Mouse (Mus musculus): Measurements from ENCODE around the gene Zdhhc11. TPM values are rescaled to one million over a fixed set of nuclear protein-coding genes. Genes with fewer than 3 reads are reported as not detected.
"Not testable (repeated sequence)": the region's sequence is repeated elsewhere in the genome, so short reads cannot be mapped to it uniquely, and the experiment has no call there.

The Zdhhc11 gene
- polyA plus RNA-seq, 1 experiment: not detected

- Histone ChIP-seq H3K4me1 (ENCODE audit: control insufficient read depth, insufficient read depth, low read length) (peaks cover 6% of the 10 kb centered on the region; the same call in 1 of the 2 replicates), H3K27ac (ENCODE audit: insufficient read depth, low read depth, low read length) (no peak overlapping the region), H3K4me3 (ENCODE audit: insufficient read depth, low read length) (no peak overlapping the region)
- no peak for TF ChIP-seq CTCF (IDR thresholded peaks at IDR 0.05; ENCODE audit: low read depth, low read length)
- TF ChIP-seq POLR2A (IDR thresholded peaks at IDR 0.05; ENCODE audit: borderline replicate concordance, low read depth, low read length): no peak
Observed at GRCm38 (mm10) chr13:74000961-74001360, 37.3 kb downstream of the Zdhhc11 start.

- Histone ChIP-seq H3K4me1 (ENCODE audit: control insufficient read depth, insufficient read depth, low read length) (peaks cover 6% of the 10 kb centered on the region; the same call in 1 of the 2 replicates), H3K27ac (ENCODE audit: insufficient read depth, low read depth, low read length) (no peak overlapping the region), H3K4me3 (ENCODE audit: insufficient read depth, low read length) (no peak overlapping the region)
- TF ChIP-seq CTCF (IDR thresholded peaks at IDR 0.05; ENCODE audit: low read depth, low read length) (no peak), POLR2A (IDR thresholded peaks at IDR 0.05; ENCODE audit: borderline replicate concordance, low read depth, low read length) (no peak)
Observed at GRCm38 (mm10) chr13:74001492-74001891, 37.8 kb downstream of the Zdhhc11 start.

- H3K27ac ChIP-seq (ENCODE audit: insufficient read depth, low read depth, low read length); H3K4me1 ChIP-seq (ENCODE audit: control insufficient read depth, insufficient read depth, low read length): not testable (repeated sequence)
Observed at GRCm38 (mm10) chr13:74006881-74007280, 43.2 kb downstream of the Zdhhc11 start.

GRCm38 (mm10) chr13:74008216-74008615 is 44.6 kb downstream of the Zdhhc11 start:
- H3K27ac ChIP-seq (ENCODE audit: insufficient read depth, low read depth, low read length); H3K4me3 ChIP-seq (ENCODE audit: insufficient read depth, low read length); H3K4me1 ChIP-seq (ENCODE audit: control insufficient read depth, insufficient read depth, low read length): not testable (repeated sequence)

More at GRCm38 (mm10) chr13:74006881-74007280, 43.2 kb downstream of the Zdhhc11 start:
- H3K4me3 ChIP-seq (ENCODE audit: insufficient read depth, low read length): not testable (repeated sequence)

- Histone ChIP-seq H3K4me1 (ENCODE audit: control insufficient read depth, insufficient read depth, low read length) (peaks cover 3% of the 10 kb centered on the region; the same call in 1 of the 2 replicates), H3K4me3 (ENCODE audit: insufficient read depth, low read length) (peak within 1 kb of the TSS; percentile 60), H3K27ac (ENCODE audit: insufficient read depth, low read depth, low read length) (no peak within 1 kb of the TSS)
- TF ChIP-seq CTCF (IDR thresholded peaks at IDR 0.05; ENCODE audit: low read depth, low read length) (no peak), POLR2A (IDR thresholded peaks at IDR 0.05; ENCODE audit: borderline replicate concordance, low read depth, low read length) (no peak)
Observed at GRCm38 (mm10) chr13:74008948-74009718, 45.5 kb downstream of the Zdhhc11 start, which contains the start of gene Tppp. Tppp (plus strand) TSS chr13:74009407.

- TF ChIP-seq POLR2A (IDR thresholded peaks at IDR 0.05; ENCODE audit: borderline replicate concordance, low read depth, low read length) (no peak), CTCF (IDR thresholded peaks at IDR 0.05; ENCODE audit: low read depth, low read length) (no peak)
- Histone ChIP-seq H3K4me3 (ENCODE audit: insufficient read depth, low read length) (peak overlapping the region; percentile 60), H3K27ac (ENCODE audit: insufficient read depth, low read depth, low read length) (no peak overlapping the region), H3K4me1 (ENCODE audit: control insufficient read depth, insufficient read depth, low read length) (peaks cover 3% of the 10 kb centered on the region; the same call in 1 of the 2 replicates)
Observed at GRCm38 (mm10) chr13:74009791-74010614, 46.4 kb downstream of the Zdhhc11 start.

- H3K4me1 ChIP-seq (ENCODE audit: control insufficient read depth, insufficient read depth, low read length): peaks cover 3% of the 10 kb centered on the region; the same call in 1 of the 2 replicates
- H3K27ac ChIP-seq (ENCODE audit: insufficient read depth, low read depth, low read length): no peak overlapping the region
- TF ChIP-seq POLR2A (IDR thresholded peaks at IDR 0.05; ENCODE audit: borderline replicate concordance, low read depth, low read length) (no peak), CTCF (IDR thresholded peaks at IDR 0.05; ENCODE audit: low read depth, low read length) (no peak)
- H3K4me3 ChIP-seq (ENCODE audit: insufficient read depth, low read length): peak overlapping the region; percentile 60
Observed at GRCm38 (mm10) chr13:74010678-74011077, 47.0 kb downstream of the Zdhhc11 start.

GRCm38 (mm10) chr13:74015908-74016307 is 52.3 kb downstream of the Zdhhc11 start:
- H3K27ac ChIP-seq (ENCODE audit: insufficient read depth, low read depth, low read length): no peak overlapping the region
- peaks cover under 1% of the 10 kb centered on the region; the same call in 1 of the 2 replicates for H3K4me1 ChIP-seq (ENCODE audit: control insufficient read depth, insufficient read depth, low read length)
- H3K4me3 ChIP-seq (ENCODE audit: insufficient read depth, low read length): no peak overlapping the region
- TF ChIP-seq CTCF (IDR thresholded peaks at IDR 0.05; ENCODE audit: low read depth, low read length) (no peak), POLR2A (IDR thresholded peaks at IDR 0.05; ENCODE audit: borderline replicate concordance, low read depth, low read length) (no peak)

- TF ChIP-seq POLR2A (IDR thresholded peaks at IDR 0.05; ENCODE audit: borderline replicate concordance, low read depth, low read length): no peak
- no peak for TF ChIP-seq CTCF (IDR thresholded peaks at IDR 0.05; ENCODE audit: low read depth, low read length)
- Histone ChIP-seq H3K27ac (ENCODE audit: insufficient read depth, low read depth, low read length) (no peak overlapping the region), H3K4me3 (ENCODE audit: insufficient read depth, low read length) (no peak overlapping the region), H3K4me1 (ENCODE audit: control insufficient read depth, insufficient read depth, low read length) (peaks cover 2% of the 10 kb centered on the region; the same call in 1 of the 2 replicates)
Observed at GRCm38 (mm10) chr13:74017426-74017825, 53.8 kb downstream of the Zdhhc11 start.

GRCm38 (mm10) chr13:74019006-74019405 is 55.4 kb downstream of the Zdhhc11 start:
- not testable (repeated sequence) for H3K4me3 ChIP-seq (ENCODE audit: insufficient read depth, low read length); H3K27ac ChIP-seq (ENCODE audit: insufficient read depth, low read depth, low read length); H3K4me1 ChIP-seq (ENCODE audit: control insufficient read depth, insufficient read depth, low read length)

Measured in bone marrow macrophage, adult 2 months (primary cell).